Mouse (Mus musculus) cerebellum, adult 2 months (tissue): ENCODE data around the gene 2900026A02Rik.

ENCODE experiments used
- CTCF ChIP-seq: fragments of 200-500 bp; IDR thresholded peaks from 2 replicates; pipeline ENCODE4 v1.5.1; 2011; ENCODE audit warnings: low read depth, mild to moderate bottlenecking, control low read depth, low read length, moderate library complexity, borderline replicate concordance; ENCODE audit not compliant: insufficient read depth
- POLR2A ChIP-seq: fragments of 200-500 bp; IDR thresholded peaks from 2 replicates; pipeline ENCODE4 v1.6.1; 2011; ENCODE audit warnings: low read length, control low read depth, borderline replicate concordance; ENCODE audit not compliant: insufficient read depth

GRCm38 (mm10) chr5:113175976-113176375, 45.1 kb downstream of the 2900026A02Rik start:
- TF ChIP-seq POLR2A (no peak), CTCF (no peak)
